Mouse (Mus musculus): Measurements from ENCODE around the gene Haao. TPM values are rescaled to one million over a fixed set of nuclear protein-coding genes. Genes with fewer than 3 reads are reported as not detected.

Gene Haao
- polyA plus RNA-seq, 1 experiment from 2014 or later = 0.14 TPM

GRCm38 (mm10) chr17:83810285-83810684 is 37.5 kb downstream of the Haao start:
- WGBS = 95% methylated on average over 5 of the region's 5 CpGs

DNA sequence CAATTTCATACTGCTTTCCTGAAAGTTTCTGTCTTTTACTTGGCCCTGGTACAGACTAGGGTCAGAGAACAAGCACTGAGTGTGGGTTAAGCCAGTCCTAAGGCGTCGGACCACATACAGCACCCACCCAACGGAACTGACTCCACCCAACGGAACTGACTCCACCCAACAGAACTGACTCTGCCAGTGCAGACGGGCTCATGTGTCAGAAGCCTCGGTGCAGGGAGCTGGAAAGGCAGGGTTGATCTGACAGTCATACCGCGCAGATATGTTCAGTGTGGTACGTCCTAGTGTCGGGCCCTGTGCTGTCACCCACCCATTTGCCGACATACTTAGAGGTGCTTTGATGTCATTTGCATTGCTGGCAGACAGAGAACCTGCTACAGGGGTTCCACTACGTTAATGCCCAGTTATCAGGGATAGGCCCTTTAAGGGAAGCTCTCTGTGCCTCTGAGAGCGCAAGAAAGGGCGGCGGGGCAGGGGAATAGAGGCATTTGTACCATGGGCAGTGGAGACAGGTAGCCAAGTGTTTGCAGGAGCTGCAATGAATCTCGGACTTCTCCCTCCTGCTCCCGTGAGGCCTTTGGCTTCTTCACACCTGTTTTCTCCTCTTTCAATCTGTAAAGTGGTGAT is 38.5 kb downstream of the Haao start:
- Histone ChIP-seq H3K9ac (replicated peaks; ENCODE audit: low read depth, low read length) (no peak overlapping the region), H3K4me3 (replicated peaks; ENCODE audit: low read length) (no peak overlapping the region), H3K4me2 (ENCODE audit: low read length) (no peak overlapping the region), H3K9me3 (ENCODE audit: control insufficient read depth, low read length) (no peaks in the 10 kb centered on the region), H3K27me3 (replicated peaks; ENCODE audit: control insufficient read depth, insufficient read depth, low read length) (no peaks in the 10 kb centered on the region), H3K4me1 (replicated peaks; ENCODE audit: control insufficient read depth, insufficient read depth, low read length) (no peaks in the 10 kb centered on the region), H3K36me3 (ENCODE audit: control insufficient read depth, insufficient read depth) (peaks cover 10% of the 10 kb centered on the region), H3K27ac (ENCODE audit: low read length) (no peak overlapping the region)
- 92% methylated on average over 17 of the region's 17 CpGs for WGBS
- no peak for ATAC-seq

More at GRCm38 (mm10) chr17:83810285-83810684, 37.5 kb downstream of the Haao start:
- Histone ChIP-seq H3K9ac (replicated peaks; ENCODE audit: low read depth, low read length) (no peak overlapping the region), H3K4me3 (replicated peaks; ENCODE audit: low read length) (no peak overlapping the region), H3K4me1 (replicated peaks; ENCODE audit: control insufficient read depth, insufficient read depth, low read length) (no peaks in the 10 kb centered on the region), H3K36me3 (ENCODE audit: control insufficient read depth, insufficient read depth) (peaks cover 6% of the 10 kb centered on the region), H3K9me3 (ENCODE audit: control insufficient read depth, low read length) (no peaks in the 10 kb centered on the region), H3K27me3 (replicated peaks; ENCODE audit: control insufficient read depth, insufficient read depth, low read length) (no peaks in the 10 kb centered on the region), H3K4me2 (ENCODE audit: low read length) (no peak overlapping the region), H3K27ac (ENCODE audit: low read length) (no peak overlapping the region)
- ATAC-seq = no peak

GRCm38 (mm10) chr17:83808476-83809098 is 39.2 kb downstream of the Haao start:
- ATAC-seq = no peak
- Histone ChIP-seq H3K9ac (replicated peaks; ENCODE audit: low read depth, low read length) (no peak overlapping the region), H3K9me3 (ENCODE audit: control insufficient read depth, low read length) (no peaks in the 10 kb centered on the region), H3K4me3 (replicated peaks; ENCODE audit: low read length) (no peak overlapping the region), H3K36me3 (ENCODE audit: control insufficient read depth, insufficient read depth) (peaks cover 11% of the 10 kb centered on the region), H3K27ac (ENCODE audit: low read length) (no peak overlapping the region), H3K4me2 (ENCODE audit: low read length) (no peak overlapping the region), H3K27me3 (replicated peaks; ENCODE audit: control insufficient read depth, insufficient read depth, low read length) (no peaks in the 10 kb centered on the region), H3K4me1 (replicated peaks; ENCODE audit: control insufficient read depth, insufficient read depth, low read length) (no peaks in the 10 kb centered on the region)
- WGBS = 85% methylated on average over 12 of the region's 12 CpGs

GRCm38 (mm10) chr17:83807778-83808398 is 39.9 kb downstream of the Haao start:
- H3K4me2 ChIP-seq (ENCODE audit: low read length) = no peak overlapping the region
- 77% methylated on average over 11 of the region's 11 CpGs for WGBS
- no peaks in the 10 kb centered on the region for H3K9me3 ChIP-seq (ENCODE audit: control insufficient read depth, low read length)
- no peak overlapping the region for H3K9ac ChIP-seq (replicated peaks; ENCODE audit: low read depth, low read length)
- H3K36me3 ChIP-seq (ENCODE audit: control insufficient read depth, insufficient read depth) = peaks cover 11% of the 10 kb centered on the region
- ATAC-seq = no peak
- no peaks in the 10 kb centered on the region for H3K27me3 ChIP-seq (replicated peaks; ENCODE audit: control insufficient read depth, insufficient read depth, low read length)
- H3K4me1 ChIP-seq (replicated peaks; ENCODE audit: control insufficient read depth, insufficient read depth, low read length) = no peaks in the 10 kb centered on the region
- H3K4me3 ChIP-seq (replicated peaks; ENCODE audit: low read length) = no peak overlapping the region
- no peak overlapping the region for H3K27ac ChIP-seq (ENCODE audit: low read length)

GRCm38 (mm10) chr17:83807345-83807744 is 40.4 kb downstream of the Haao start:
- no peaks in the 10 kb centered on the region for H3K27me3 ChIP-seq (replicated peaks; ENCODE audit: control insufficient read depth, insufficient read depth, low read length)
- no peak for ATAC-seq
- H3K27ac ChIP-seq (ENCODE audit: low read length) = no peak overlapping the region
- H3K9me3 ChIP-seq (ENCODE audit: control insufficient read depth, low read length) = no peaks in the 10 kb centered on the region
- H3K36me3 ChIP-seq (ENCODE audit: control insufficient read depth, insufficient read depth) = peaks cover 11% of the 10 kb centered on the region
- H3K4me3 ChIP-seq (replicated peaks; ENCODE audit: low read length) = no peak overlapping the region
- H3K4me2 ChIP-seq (ENCODE audit: low read length) = no peak overlapping the region
- H3K9ac ChIP-seq (replicated peaks; ENCODE audit: low read depth, low read length) = no peak overlapping the region
- WGBS = 78% methylated on average over 7 of the region's 7 CpGs
- H3K4me1 ChIP-seq (replicated peaks; ENCODE audit: control insufficient read depth, insufficient read depth, low read length) = no peaks in the 10 kb centered on the region

DNA sequence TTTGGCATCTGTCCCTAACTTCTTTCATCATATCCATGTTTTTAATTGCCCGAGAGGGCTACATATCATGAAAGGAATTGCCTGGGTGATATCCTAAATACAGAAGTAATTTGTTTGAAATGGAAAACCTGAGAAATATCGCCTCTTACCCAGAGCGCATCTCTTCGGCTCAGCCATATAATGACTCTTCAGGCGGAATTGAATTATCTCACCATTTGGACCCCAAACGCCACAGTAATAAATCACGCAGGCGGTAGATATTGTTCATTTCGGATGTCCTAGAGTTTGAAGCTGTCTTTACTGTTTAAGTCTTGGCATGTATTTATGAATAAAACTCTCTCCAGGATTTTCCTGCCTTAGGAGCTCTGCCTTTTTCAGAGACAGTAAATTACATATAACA is 42.7 kb downstream of the Haao start:
- H3K4me1 ChIP-seq (replicated peaks; ENCODE audit: control insufficient read depth, insufficient read depth, low read length) = no peaks in the 10 kb centered on the region
- H3K9me3 ChIP-seq (ENCODE audit: control insufficient read depth, low read length) = no peaks in the 10 kb centered on the region
- H3K4me3 ChIP-seq (replicated peaks; ENCODE audit: low read length) = no peak overlapping the region
- no peak for ATAC-seq
- H3K36me3 ChIP-seq (ENCODE audit: control insufficient read depth, insufficient read depth) = peaks cover 9% of the 10 kb centered on the region
- H3K27me3 ChIP-seq (replicated peaks; ENCODE audit: control insufficient read depth, insufficient read depth, low read length) = no peaks in the 10 kb centered on the region
- 95% methylated on average over 9 of the region's 9 CpGs for WGBS
- no peak overlapping the region for H3K9ac ChIP-seq (replicated peaks; ENCODE audit: low read depth, low read length)
- no peak overlapping the region for H3K4me2 ChIP-seq (ENCODE audit: low read length)
- H3K27ac ChIP-seq (ENCODE audit: low read length) = no peak overlapping the region

GRCm38 (mm10) chr17:83803987-83804386 is 43.8 kb downstream of the Haao start:
- Histone ChIP-seq H3K9me3 (ENCODE audit: control insufficient read depth, low read length) (no peaks in the 10 kb centered on the region), H3K4me1 (replicated peaks; ENCODE audit: control insufficient read depth, insufficient read depth, low read length) (no peaks in the 10 kb centered on the region), H3K27ac (ENCODE audit: low read length) (no peak overlapping the region), H3K4me3 (replicated peaks; ENCODE audit: low read length) (no peak overlapping the region), H3K27me3 (replicated peaks; ENCODE audit: control insufficient read depth, insufficient read depth, low read length) (no peaks in the 10 kb centered on the region), H3K4me2 (ENCODE audit: low read length) (no peak overlapping the region), H3K9ac (replicated peaks; ENCODE audit: low read depth, low read length) (no peak overlapping the region), H3K36me3 (ENCODE audit: control insufficient read depth, insufficient read depth) (peaks cover 9% of the 10 kb centered on the region)
- no peak for ATAC-seq
- WGBS = 73% methylated on average over 9 of the region's 9 CpGs

GRCm38 (mm10) chr17:83799506-83800050 is 48.2 kb downstream of the Haao start:
- Histone ChIP-seq H3K27me3 (replicated peaks; ENCODE audit: control insufficient read depth, insufficient read depth, low read length) (no peaks in the 10 kb centered on the region), H3K4me3 (replicated peaks; ENCODE audit: low read length) (no peak overlapping the region), H3K4me2 (ENCODE audit: low read length) (no peak overlapping the region), H3K9ac (replicated peaks; ENCODE audit: low read depth, low read length) (no peak overlapping the region), H3K4me1 (replicated peaks; ENCODE audit: control insufficient read depth, insufficient read depth, low read length) (no peaks in the 10 kb centered on the region), H3K9me3 (ENCODE audit: control insufficient read depth, low read length) (no peaks in the 10 kb centered on the region), H3K36me3 (ENCODE audit: control insufficient read depth, insufficient read depth) (peaks cover 3% of the 10 kb centered on the region; the same call in 1 of the 2 replicates), H3K27ac (ENCODE audit: low read length) (no peak overlapping the region)
- WGBS = 89% methylated on average over 11 of the region's 11 CpGs
- ATAC-seq = no peak

- Histone ChIP-seq H3K9me3 (ENCODE audit: control insufficient read depth, low read length) (no peaks in the 10 kb centered on the region), H3K4me2 (ENCODE audit: low read length) (no peak overlapping the region), H3K9ac (replicated peaks; ENCODE audit: low read depth, low read length) (no peak overlapping the region), H3K4me3 (replicated peaks; ENCODE audit: low read length) (no peak overlapping the region), H3K27me3 (replicated peaks; ENCODE audit: control insufficient read depth, insufficient read depth, low read length) (no peaks in the 10 kb centered on the region), H3K4me1 (replicated peaks; ENCODE audit: control insufficient read depth, insufficient read depth, low read length) (peaks cover 9% of the 10 kb centered on the region), H3K36me3 (ENCODE audit: control insufficient read depth, insufficient read depth) (no peaks in the 10 kb centered on the region), H3K27ac (ENCODE audit: low read length) (no peak overlapping the region)
- WGBS = 96% methylated on average over 17 of the region's 17 CpGs
- ATAC-seq = no peak
These were observed 52.6 kb downstream of the Haao start for GRCm38 (mm10) chr17:83795121-83795520.

All from forebrain, embryonic 16.5 days (tissue).